Mouse (Mus musculus): ENCODE data around the gene Olfr1261. TPM values are rescaled to one million over a fixed set of nuclear protein-coding genes. Genes with fewer than 3 reads are reported as not detected.

Gene Olfr1261
- polyA plus RNA-seq, 1 experiment: not detected

DNA sequence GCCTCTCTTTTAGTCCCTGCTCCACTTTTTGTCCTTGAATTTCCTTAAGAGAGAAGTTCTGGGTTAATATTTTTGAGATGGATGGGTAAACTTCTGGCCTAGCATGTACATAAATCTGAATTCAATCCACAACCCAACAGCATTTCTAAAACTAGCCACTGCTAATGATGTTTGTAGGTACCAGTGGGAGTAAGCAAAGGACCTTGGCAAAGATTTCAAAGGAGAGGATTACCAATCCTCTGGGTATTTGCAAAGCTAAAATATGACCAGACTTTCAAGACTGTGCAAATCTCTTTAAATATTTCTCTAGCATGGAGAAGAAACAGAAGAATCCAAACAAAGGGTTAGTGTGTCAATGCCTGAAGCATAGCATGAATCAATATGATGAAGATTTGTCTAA is 8.8 kb downstream of the Olfr1261 start, which contains the start of gene Olfr1262:
Gene Olfr1262, plus strand, starts transcription at position 301 of the 400 bp plus-strand sequence.
- Histone ChIP-seq H3ac (ENCODE audit: control insufficient read depth, insufficient read length) (no peak within 1 kb of the TSS), H3K27me3 (ENCODE audit: control insufficient read depth, insufficient read depth, insufficient read length) (no peaks in the 10 kb centered on the region), H3K79me2 (ENCODE audit: control insufficient read depth, insufficient read depth) (no peaks in the 10 kb centered on the region), H3K36me3 (ENCODE audit: control insufficient read depth, insufficient read depth) (no peaks in the 10 kb centered on the region), H3K4me3 (no peak within 1 kb of the TSS), H3K4me2 (ENCODE audit: low read depth) (no peak within 1 kb of the TSS)
- TF ChIP-seq E2F4 (IDR thresholded peaks at IDR 0.05; ENCODE audit: insufficient read depth): no peak
- TF ChIP-seq CEBPB (IDR thresholded peaks at IDR 0.05; ENCODE audit: insufficient read depth, poor library complexity, severe bottlenecking): no peak
- no peak for TF ChIP-seq TCF3 (IDR thresholded peaks at IDR 0.05; ENCODE audit: insufficient read length, low read depth)
- no peak for TF ChIP-seq MYOG (IDR thresholded peaks at IDR 0.05; ENCODE audit: control insufficient read depth in 1 of 3, insufficient read depth in 1 of 3, insufficient read length in 2 of 3, low read depth in 2 of 3)

- H3K79me2 ChIP-seq (ENCODE audit: control insufficient read depth, insufficient read depth): no peaks in the 10 kb centered on the region
- H3K36me3 ChIP-seq (ENCODE audit: control insufficient read depth, insufficient read depth): no peaks in the 10 kb centered on the region
- no peaks in the 10 kb centered on the region for H3K27me3 ChIP-seq (ENCODE audit: control insufficient read depth, insufficient read depth, insufficient read length)
- no peak within 1 kb of the TSS for H3K4me2 ChIP-seq (ENCODE audit: low read depth)
- no peak within 1 kb of the TSS for H3K4me3 ChIP-seq
- no peak within 1 kb of the TSS for H3ac ChIP-seq (ENCODE audit: control insufficient read depth, insufficient read length)
- TF ChIP-seq POLR2A (IDR thresholded peaks at IDR 0.05; ENCODE audit: insufficient read length, low read depth) (no peak), POLR2AphosphoS2 (IDR thresholded peaks at IDR 0.05; ENCODE audit: insufficient read length, low read depth) (no peak), MYOD1 (IDR thresholded peaks at IDR 0.05; ENCODE audit: control insufficient read depth in 1 of 3, insufficient read length in 2 of 3, low read depth in 2 of 3) (no peak), TCF12 (IDR thresholded peaks at IDR 0.05; ENCODE audit: insufficient read depth, poor library complexity, severe bottlenecking) (no peak), REST (IDR thresholded peaks at IDR 0.05; ENCODE audit: insufficient read depth, insufficient read length) (no peak), E2F4 (IDR thresholded peaks at IDR 0.05; ENCODE audit: insufficient read depth) (no peak), TCF3 (IDR thresholded peaks at IDR 0.05; ENCODE audit: insufficient read length, low read depth) (no peak), MYOG (IDR thresholded peaks at IDR 0.05; ENCODE audit: control insufficient read depth in 1 of 3, insufficient read depth in 1 of 3, insufficient read length in 2 of 3, low read depth in 2 of 3) (no peak), SRF (IDR thresholded peaks at IDR 0.05; ENCODE audit: control insufficient read depth, insufficient read length, low read depth) (no peak), MAX (IDR thresholded peaks at IDR 0.05; ENCODE audit: low read depth) (no peak)
These were observed 20.8 kb downstream of the Olfr1261 start, which contains the start of gene Olfr1263 for GRCm38 (mm10) chr2:90011831-90012230. Gene Olfr1263 (plus strand): TSS chr2:90012131.

DNA sequence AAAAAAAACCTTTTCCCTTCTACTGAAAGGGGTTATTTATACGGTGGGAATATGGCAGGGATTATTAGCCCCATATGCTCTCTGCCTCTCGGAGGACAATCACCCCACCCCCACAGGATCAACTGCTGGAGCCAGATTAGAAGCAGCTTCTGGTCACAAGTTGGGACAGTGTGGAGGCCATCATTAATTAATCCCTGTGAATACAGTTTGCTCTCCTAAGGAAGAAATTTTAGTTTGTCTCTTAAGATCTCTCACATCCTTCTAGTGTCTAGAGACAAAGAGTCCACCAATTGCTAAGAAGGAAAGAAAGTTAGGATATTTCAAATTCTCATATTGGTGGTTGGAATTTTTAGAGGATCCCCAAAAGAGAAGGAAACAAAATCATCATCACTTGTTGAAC is 34.5 kb downstream of the Olfr1261 start, which contains the start of gene Olfr1264:
Gene Olfr1264, minus strand, starts transcription at position 101 of the 400 bp plus-strand sequence.
- Histone ChIP-seq H3K4me2 (ENCODE audit: low read depth) (no peak within 1 kb of the TSS), H3K27me3 (ENCODE audit: control insufficient read depth, insufficient read depth, insufficient read length) (no peaks in the 10 kb centered on the region), H3ac (ENCODE audit: control insufficient read depth, insufficient read length) (no peak within 1 kb of the TSS), H3K79me2 (ENCODE audit: control insufficient read depth, insufficient read depth) (no peaks in the 10 kb centered on the region), H3K36me3 (ENCODE audit: control insufficient read depth, insufficient read depth) (no peaks in the 10 kb centered on the region), H3K4me3 (no peak within 1 kb of the TSS)
- TF ChIP-seq MAX (IDR thresholded peaks at IDR 0.05; ENCODE audit: low read depth): no peak
- TF ChIP-seq USF1 (IDR thresholded peaks at IDR 0.05; ENCODE audit: low read depth): no peak
- TF ChIP-seq MYOG (IDR thresholded peaks at IDR 0.05; ENCODE audit: control insufficient read depth in 1 of 3, insufficient read depth in 1 of 3, insufficient read length in 2 of 3, low read depth in 2 of 3): no peak
- TF ChIP-seq REST (IDR thresholded peaks at IDR 0.05; ENCODE audit: insufficient read depth, insufficient read length): no peak
- TF ChIP-seq POLR2AphosphoS2 (IDR thresholded peaks at IDR 0.05; ENCODE audit: insufficient read length, low read depth): no peak

DNA sequence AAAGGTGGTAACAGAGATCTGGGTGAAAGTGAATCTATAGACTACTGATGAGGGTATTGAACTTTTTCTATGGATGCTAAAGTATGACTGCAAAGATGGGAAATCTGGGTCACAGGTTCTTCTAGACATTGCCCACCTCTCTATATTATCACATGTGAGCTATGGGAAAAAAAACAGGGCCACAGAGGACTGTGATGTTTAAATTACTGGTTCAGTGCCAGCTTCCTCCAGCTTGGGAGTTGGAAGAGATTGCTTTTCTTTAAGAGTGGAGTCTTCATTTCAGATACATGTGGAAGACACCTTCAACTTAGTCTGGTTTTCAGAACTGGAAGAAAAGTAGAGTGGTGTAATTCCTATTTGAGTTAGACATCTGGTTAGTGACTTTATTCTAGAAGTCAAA is 44.0 kb downstream of the Olfr1261 start, which contains the start of gene Olfr1265:
Gene Olfr1265, plus strand, starts transcription at position 301 of the 400 bp plus-strand sequence.
- Histone ChIP-seq H3K79me2 (ENCODE audit: control insufficient read depth, insufficient read depth) (no peaks in the 10 kb centered on the region), H3K4me3 (no peak within 1 kb of the TSS), H3ac (ENCODE audit: control insufficient read depth, insufficient read length) (no peak within 1 kb of the TSS), H3K27me3 (ENCODE audit: control insufficient read depth, insufficient read depth, insufficient read length) (no peaks in the 10 kb centered on the region), H3K36me3 (ENCODE audit: control insufficient read depth, insufficient read depth) (no peaks in the 10 kb centered on the region), H3K4me2 (ENCODE audit: low read depth) (no peak within 1 kb of the TSS)
- TF ChIP-seq E2F4 (IDR thresholded peaks at IDR 0.05; ENCODE audit: insufficient read depth): no peak
- TF ChIP-seq MAX (IDR thresholded peaks at IDR 0.05; ENCODE audit: low read depth): no peak
- TF ChIP-seq TCF12 (IDR thresholded peaks at IDR 0.05; ENCODE audit: insufficient read depth, poor library complexity, severe bottlenecking): no peak
- no peak for TF ChIP-seq POLR2A (IDR thresholded peaks at IDR 0.05; ENCODE audit: insufficient read length, low read depth)
- TF ChIP-seq SRF (IDR thresholded peaks at IDR 0.05; ENCODE audit: control insufficient read depth, insufficient read length, low read depth): no peak
- no peak for TF ChIP-seq TCF3 (IDR thresholded peaks at IDR 0.05; ENCODE audit: insufficient read length, low read depth)
- TF ChIP-seq MYOG (IDR thresholded peaks at IDR 0.05; ENCODE audit: control insufficient read depth in 1 of 3, insufficient read depth in 1 of 3, insufficient read length in 2 of 3, low read depth in 2 of 3): no peak

Other genes with a start within 250 kb of the Olfr1261 start
- not detected for gene Olfr1253, start 234.1 kb upstream of the Olfr1261 start, polyA plus RNA-seq (2012; fragmentation: generic; extraction: Trizol)
- gene Olfr1254, start 197.6 kb upstream of the Olfr1261 start, polyA plus RNA-seq (2012; fragmentation: generic; extraction: Trizol): not detected
- not detected for gene Olfr1255, start 179.2 kb upstream of the Olfr1261 start, polyA plus RNA-seq (2012; fragmentation: generic; extraction: Trizol)
- gene Olfr1256, start 149.7 kb upstream of the Olfr1261 start, polyA plus RNA-seq (2012; fragmentation: generic; extraction: Trizol): not detected
- gene Olfr48, start 143.0 kb upstream of the Olfr1261 start, polyA plus RNA-seq (2012; fragmentation: generic; extraction: Trizol): not detected
- gene Olfr1257, start 112.8 kb upstream of the Olfr1261 start, polyA plus RNA-seq (2012; fragmentation: generic; extraction: Trizol): not detected
- gene Olfr1258, start 63.9 kb upstream of the Olfr1261 start, polyA plus RNA-seq (2012; fragmentation: generic; extraction: Trizol): 0.17 TPM
- 0.59 TPM for gene Olfr1259, start 42.6 kb upstream of the Olfr1261 start, polyA plus RNA-seq (2012; fragmentation: generic; extraction: Trizol)
- gene Olfr1260, start 16.9 kb upstream of the Olfr1261 start, polyA plus RNA-seq (2012; fragmentation: generic; extraction: Trizol): 0.05 TPM
- not detected for gene Olfr1262, start 8.9 kb downstream of the Olfr1261 start, polyA plus RNA-seq (2012; fragmentation: generic; extraction: Trizol)
- 0.02 TPM for gene Olfr1263, start 20.9 kb downstream of the Olfr1261 start, polyA plus RNA-seq (2012; fragmentation: generic; extraction: Trizol)
- gene Olfr1264, start 34.4 kb downstream of the Olfr1261 start, polyA plus RNA-seq (2012; fragmentation: generic; extraction: Trizol): not detected
- gene Olfr1265, start 44.1 kb downstream of the Olfr1261 start, polyA plus RNA-seq (2012; fragmentation: generic; extraction: Trizol): not detected
- not detected for gene Olfr140, start 72.4 kb downstream of the Olfr1261 start, polyA plus RNA-seq (2012; fragmentation: generic; extraction: Trizol)
- not detected for gene Olfr1269, start 130.2 kb downstream of the Olfr1261 start, polyA plus RNA-seq (2012; fragmentation: generic; extraction: Trizol)
- gene Olfr32, start 151.1 kb downstream of the Olfr1261 start, polyA plus RNA-seq (2012; fragmentation: generic; extraction: Trizol): not detected
- gene Olfr1270, start 161.9 kb downstream of the Olfr1261 start, polyA plus RNA-seq (2012; fragmentation: generic; extraction: Trizol): not detected
- not detected for gene Olfr1506, start 233.3 kb downstream of the Olfr1261 start, polyA plus RNA-seq (2012; fragmentation: generic; extraction: Trizol)

All from myocyte (in vitro differentiated cells).